Mouse (Mus musculus): ENCODE results near the gene Npb. TPM values are rescaled to one million over a fixed set of nuclear protein-coding genes. Genes with fewer than 3 reads are reported as not detected.

Npb gene
- polyA plus RNA-seq, 1 experiment, result not detected

DNA sequence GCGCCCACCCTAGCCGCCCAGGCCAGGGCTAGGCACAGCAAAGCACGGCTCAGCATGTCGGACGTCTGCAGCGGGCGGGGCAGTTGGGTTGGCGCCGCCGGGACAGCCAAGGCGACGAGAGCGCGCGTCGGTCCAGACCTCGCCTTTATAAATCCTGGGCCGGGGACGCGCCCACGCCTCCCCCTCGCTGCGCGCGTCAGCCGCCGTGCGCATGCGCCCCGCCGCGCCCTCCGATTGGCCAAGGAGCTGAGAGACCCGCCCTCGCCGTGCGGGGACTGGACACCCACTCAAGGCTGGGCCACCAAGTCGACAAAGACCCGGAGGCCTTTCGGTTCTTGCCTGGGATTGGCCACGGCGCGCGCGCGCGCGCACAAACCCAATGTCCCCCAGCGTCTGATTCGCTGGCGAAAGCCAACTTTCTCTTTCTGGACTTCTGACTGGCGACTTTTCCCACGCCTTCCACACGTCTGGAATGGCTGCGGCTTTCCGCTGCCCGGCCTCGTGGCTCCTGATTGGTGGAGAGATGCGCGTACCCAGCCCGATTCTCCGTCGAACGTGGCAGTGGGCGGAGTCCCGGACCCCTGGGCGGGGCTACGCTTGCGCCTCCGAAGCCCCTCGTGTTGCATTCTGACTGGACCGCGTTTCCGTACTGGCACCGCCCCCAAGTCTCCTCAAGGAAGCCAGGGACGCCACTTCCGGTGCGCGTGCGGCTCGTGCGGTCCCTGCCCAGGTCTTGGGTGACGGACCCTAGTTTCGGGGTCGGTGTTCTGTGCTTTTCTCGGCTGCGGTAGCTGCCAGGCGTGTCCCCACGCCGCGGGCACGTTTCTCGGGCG, 35.3 kb upstream of the Npb start, which contains the start of gene P4hb:
P4hb (minus strand) TSS at position 502 of the 833 bp plus-strand sequence.
- Histone ChIP-seq H3K4me3 (ENCODE audit: insufficient read depth, low read length) (peak within 1 kb of the TSS; percentile 98), H3K27ac (ENCODE audit: insufficient read depth, low read length) (peak within 1 kb of the TSS; percentile 95), H3K4me1 (ENCODE audit: control insufficient read depth, insufficient read depth, low read length) (peaks cover 8% of the 10 kb centered on the region; the same call in 1 of the 2 replicates)
- TF ChIP-seq CTCF (IDR thresholded peaks at IDR 0.05; ENCODE audit: borderline replicate concordance, insufficient read depth, low read length) (no peak), POLR2A (IDR thresholded peaks at IDR 0.05; ENCODE audit: low read depth, low read length) (peak; percentile 100)

DNA sequence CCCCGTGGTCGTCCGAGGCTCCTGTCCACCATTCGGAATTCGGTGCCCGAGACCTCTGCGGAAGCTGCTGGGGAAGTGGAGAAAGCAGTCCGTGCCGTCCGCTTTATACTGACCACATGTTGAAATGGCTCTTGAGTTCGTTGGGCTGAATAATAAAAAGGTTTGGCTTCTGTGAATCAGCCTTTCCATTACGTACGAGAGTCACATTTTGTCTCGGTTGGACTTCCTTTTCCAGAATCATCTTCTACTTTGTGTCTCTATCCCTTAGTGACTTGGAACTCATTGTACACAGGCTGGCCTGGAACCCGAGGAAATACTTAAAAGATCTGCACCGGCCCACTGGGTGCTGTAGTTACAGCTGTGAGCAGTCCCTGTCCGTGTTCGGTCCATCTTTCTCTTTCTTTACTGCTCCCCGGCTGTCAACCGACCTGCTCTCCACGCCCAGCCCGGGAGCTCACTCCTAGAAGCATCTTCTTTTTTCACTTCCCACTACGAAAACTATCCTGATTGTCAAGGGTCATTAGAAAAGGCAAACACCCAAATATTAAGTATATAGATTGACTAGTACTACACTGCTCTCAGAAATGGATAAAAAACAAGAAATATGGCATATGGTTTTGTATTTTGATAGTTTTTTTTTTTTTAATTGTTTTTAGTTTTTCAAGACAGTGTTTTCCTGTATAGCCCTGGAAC, 34.5 kb upstream of the Npb start:
- Histone ChIP-seq H3K27ac (ENCODE audit: insufficient read depth, low read length) (peak overlapping the region; percentile 95), H3K4me3 (ENCODE audit: insufficient read depth, low read length) (peak overlapping the region; percentile 72), H3K4me1 (ENCODE audit: control insufficient read depth, insufficient read depth, low read length) (peaks cover 9% of the 10 kb centered on the region; the same call in 1 of the 2 replicates)
- TF ChIP-seq POLR2A (IDR thresholded peaks at IDR 0.05; ENCODE audit: low read depth, low read length), result no peak; the same call in 1 of the 2 replicates
- TF ChIP-seq CTCF (IDR thresholded peaks at IDR 0.05; ENCODE audit: borderline replicate concordance, insufficient read depth, low read length), result no peak

DNA sequence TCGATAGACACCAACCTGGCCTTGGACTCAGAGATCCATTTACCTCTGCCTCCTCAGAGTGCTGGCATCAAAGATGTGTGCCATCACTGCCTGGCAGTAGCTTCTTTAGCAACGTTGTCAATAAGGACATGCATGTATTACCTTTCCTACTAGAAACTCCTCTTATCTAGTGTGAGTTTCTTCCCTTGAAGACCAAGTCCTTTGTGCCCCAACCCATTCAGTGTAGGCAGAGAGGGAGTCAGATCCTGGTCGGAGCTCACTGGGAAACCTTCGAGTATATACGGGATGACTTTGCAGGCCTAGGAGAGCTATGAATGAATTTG, 34.0 kb upstream of the Npb start:
- Histone ChIP-seq H3K4me3 (ENCODE audit: insufficient read depth, low read length) (peak overlapping the region; percentile 72), H3K27ac (ENCODE audit: insufficient read depth, low read length) (peak overlapping the region; percentile 44), H3K4me1 (ENCODE audit: control insufficient read depth, insufficient read depth, low read length) (peaks cover 14% of the 10 kb centered on the region; the same call in 1 of the 2 replicates)
- TF ChIP-seq POLR2A (IDR thresholded peaks at IDR 0.05; ENCODE audit: low read depth, low read length) (peak; percentile 58), CTCF (IDR thresholded peaks at IDR 0.05; ENCODE audit: borderline replicate concordance, insufficient read depth, low read length) (no peak)

GRCm38 (mm10) chr11:120575046-120575445, 33.2 kb upstream of the Npb start:
- no peak overlapping the region for H3K27ac ChIP-seq (ENCODE audit: insufficient read depth, low read length)
- no peak overlapping the region for H3K4me3 ChIP-seq (ENCODE audit: insufficient read depth, low read length)
- TF ChIP-seq CTCF (IDR thresholded peaks at IDR 0.05; ENCODE audit: borderline replicate concordance, insufficient read depth, low read length) (no peak), POLR2A (IDR thresholded peaks at IDR 0.05; ENCODE audit: low read depth, low read length) (no peak)
- H3K4me1 ChIP-seq (ENCODE audit: control insufficient read depth, insufficient read depth, low read length), result peaks cover 12% of the 10 kb centered on the region; the same call in 1 of the 2 replicates

DNA sequence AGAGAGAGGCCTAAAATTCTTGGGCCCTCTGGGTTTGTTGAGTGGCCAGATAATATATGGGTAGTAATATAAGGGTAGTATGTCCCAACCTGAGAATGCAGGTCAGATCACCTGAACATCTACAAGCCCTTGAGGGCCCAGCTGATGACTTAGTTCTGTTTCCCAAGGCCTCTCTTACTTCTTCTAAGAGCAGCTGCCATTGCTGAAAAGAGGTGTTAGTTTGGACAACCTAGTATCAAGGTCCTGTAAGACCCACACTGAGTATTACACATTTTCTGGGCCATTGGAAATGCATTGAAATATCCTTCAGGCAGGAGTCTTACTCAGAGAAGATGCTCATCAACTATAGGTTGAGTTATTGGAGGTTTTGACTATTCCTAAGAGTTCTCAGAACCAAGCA, 32.3 kb upstream of the Npb start:
- Histone ChIP-seq H3K4me1 (ENCODE audit: control insufficient read depth, insufficient read depth, low read length) (peaks cover 9% of the 10 kb centered on the region; the same call in 1 of the 2 replicates), H3K4me3 (ENCODE audit: insufficient read depth, low read length) (no peak overlapping the region), H3K27ac (ENCODE audit: insufficient read depth, low read length) (no peak overlapping the region)
- TF ChIP-seq POLR2A (IDR thresholded peaks at IDR 0.05; ENCODE audit: low read depth, low read length) (no peak), CTCF (IDR thresholded peaks at IDR 0.05; ENCODE audit: borderline replicate concordance, insufficient read depth, low read length) (no peak)

GRCm38 (mm10) chr11:120576365-120576981, 31.8 kb upstream of the Npb start:
- Histone ChIP-seq H3K4me3 (ENCODE audit: insufficient read depth, low read length) (no peak overlapping the region), H3K4me1 (ENCODE audit: control insufficient read depth, insufficient read depth, low read length) (0 out of 2 replicates have a peak, but pooled peaks cover 6% of the 10 kb centered on the region), H3K27ac (ENCODE audit: insufficient read depth, low read length) (no peak overlapping the region)
- 0 out of 2 replicates have a peak, but pooled peaks have one; percentile 5 for TF ChIP-seq POLR2A (IDR thresholded peaks at IDR 0.05; ENCODE audit: low read depth, low read length)
- TF ChIP-seq CTCF (IDR thresholded peaks at IDR 0.05; ENCODE audit: borderline replicate concordance, insufficient read depth, low read length), result no peak

DNA sequence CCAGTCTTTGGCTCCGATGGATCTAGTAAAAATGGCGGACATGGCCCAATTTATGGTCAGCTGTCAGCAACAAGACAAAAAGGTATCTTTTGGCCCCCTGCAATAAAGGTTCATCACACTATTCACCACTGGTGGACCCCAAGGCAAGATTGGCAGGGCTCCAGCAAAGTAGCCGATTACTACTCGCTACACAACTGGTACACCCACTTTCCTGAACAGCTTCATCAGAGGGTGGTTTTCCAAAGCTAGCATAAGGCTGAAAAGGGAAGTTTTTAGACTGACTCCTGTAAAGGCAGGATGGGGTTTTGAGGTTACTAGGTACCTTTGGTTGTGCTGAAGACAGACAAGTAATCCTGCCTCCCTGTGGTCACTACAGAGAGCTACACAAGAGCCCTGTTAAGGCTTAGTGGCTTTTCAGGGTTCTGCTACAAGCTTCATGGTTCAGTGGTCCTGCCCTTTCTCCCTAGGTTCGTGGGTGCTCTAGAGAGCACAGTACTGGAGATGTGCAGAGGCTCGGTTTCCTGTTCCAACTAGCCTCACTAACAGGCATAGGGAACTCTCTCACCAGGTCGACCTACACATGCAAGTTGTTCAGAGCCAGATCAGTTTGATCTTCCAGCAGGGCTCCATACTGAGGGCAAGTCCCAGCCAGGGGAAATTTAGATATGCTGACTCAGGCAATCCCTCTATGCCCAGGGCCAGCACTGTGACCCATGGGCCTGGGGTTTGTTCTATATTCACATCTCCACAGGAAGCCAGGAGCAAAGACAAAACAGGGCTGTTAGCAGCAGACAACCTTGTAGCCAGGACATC, 30.9 kb upstream of the Npb start:
- Histone ChIP-seq H3K4me1 (ENCODE audit: control insufficient read depth, insufficient read depth, low read length) (0 out of 2 replicates have a peak, but pooled peaks cover 6% of the 10 kb centered on the region), H3K4me3 (ENCODE audit: insufficient read depth, low read length) (no peak overlapping the region), H3K27ac (ENCODE audit: insufficient read depth, low read length) (no peak overlapping the region)
- no peak for TF ChIP-seq CTCF (IDR thresholded peaks at IDR 0.05; ENCODE audit: borderline replicate concordance, insufficient read depth, low read length)
- TF ChIP-seq POLR2A (IDR thresholded peaks at IDR 0.05; ENCODE audit: low read depth, low read length), result no peak; the same call in 1 of the 2 replicates

GRCm38 (mm10) chr11:120578024-120578693, 30.1 kb upstream of the Npb start:
- TF ChIP-seq CTCF (IDR thresholded peaks at IDR 0.05; ENCODE audit: borderline replicate concordance, insufficient read depth, low read length) (no peak), POLR2A (IDR thresholded peaks at IDR 0.05; ENCODE audit: low read depth, low read length) (no peak)
- 0 out of 2 replicates have a peak, but pooled peaks cover 6% of the 10 kb centered on the region for H3K4me1 ChIP-seq (ENCODE audit: control insufficient read depth, insufficient read depth, low read length)

More at GRCm38 (mm10) chr11:120578024-120578693, 30.1 kb upstream of the Npb start:
- Histone ChIP-seq H3K27ac (ENCODE audit: insufficient read depth, low read length) (no peak overlapping the region), H3K4me3 (ENCODE audit: insufficient read depth, low read length) (no peak overlapping the region)

Measured in embryonic fibroblast, embryonic 13.5 days (primary cell).